Mouse (Mus musculus): ENCODE measurements around the gene 1700028J19Rik.
"Not testable (repeated sequence)": the region's sequence is repeated elsewhere in the genome, so short reads cannot be mapped to it uniquely, and the experiment has no call there.

GRCm38 (mm10) chr7:44207135-44207534 lies 39.4 kb downstream of the 1700028J19Rik start, which contains the start of gene Klk1b4:
- TF ChIP-seq POLR2A (IDR thresholded peaks at IDR 0.05; ENCODE audit: control insufficient read depth, extremely low read depth, insufficient read depth, low read length, poor library complexity); CTCF (IDR thresholded peaks at IDR 0.05; ENCODE audit: borderline replicate concordance, control insufficient read depth, extremely low read depth, insufficient read depth, low read length, poor library complexity): not testable (repeated sequence)
